Mouse (Mus musculus) lung, adult 10 weeks (tissue): ENCODE data around the gene Morn2. TPM values are rescaled to one million over a fixed set of nuclear protein-coding genes. Genes with fewer than 3 reads are reported as not detected.

Experiments used
- polyA plus RNA-seq: library from polyadenylated mRNA; stranded (reverse); fragments of 350-450 nt; fragmentation: Illumina TruSeq; extraction: RNeasy Lipid Tissue Mini Kit (QIAGEN cat#74804); gene quantifications from one replicate; pipeline ENCODE4 v1.2.3, GENCODE M21; 2014; ENCODE audit warnings: low read depth, low replicate concordance; ENCODE audit not compliant: insufficient read depth

Gene Morn2
- 22.3 TPM for polyA plus RNA-seq

GRCm38 (mm10) chr17:80290074-80290657 is at the start of gene Morn2, which contains the start of gene Dhx57:
TSS of gene Morn2 (plus strand) at chr17:80290203.
TSS of gene Dhx57 (minus strand) at chr17:80290476.

GRCm38 (mm10) chr17:80307251-80307650 is 17.2 kb downstream of the Morn2 start, which contains the start of gene Arhgef33:
TSS of gene Arhgef33 (plus strand) at chr17:80307407.

Other genes starting within 250 kb of the Morn2 start
- gene Hnrnpll, start 227.9 kb upstream of the Morn2 start, polyA plus RNA-seq, result 20.1 TPM
- 6.1 TPM for gene Galm, start 162.7 kb upstream of the Morn2 start, polyA plus RNA-seq
- gene Srsf7, start 82.9 kb upstream of the Morn2 start, polyA plus RNA-seq, result 90.7 TPM
- gene Ttc39d, start 82.7 kb upstream of the Morn2 start, polyA plus RNA-seq, result 0.19 TPM
- gene Gemin6, start 65.8 kb upstream of the Morn2 start, polyA plus RNA-seq, result 6.1 TPM
- gene Dhx57, start 273 bp downstream of the Morn2 start, polyA plus RNA-seq, result 6.2 TPM
- gene Arhgef33, start 17.2 kb downstream of the Morn2 start, polyA plus RNA-seq, result 0.27 TPM
- gene Gm10190, start 83.3 kb downstream of the Morn2 start, polyA plus RNA-seq, result not detected
- 3.3 TPM for gene Sos1, start 190.2 kb downstream of the Morn2 start, polyA plus RNA-seq